Mouse (Mus musculus): Measurements from ENCODE around the gene Ckap4. TPM values are rescaled to one million over a fixed set of nuclear protein-coding genes. Genes with fewer than 3 reads are reported as not detected.

The Ckap4 gene
- polyA plus RNA-seq, 1 experiment from 2014 or later: 59.2 TPM

DNA sequence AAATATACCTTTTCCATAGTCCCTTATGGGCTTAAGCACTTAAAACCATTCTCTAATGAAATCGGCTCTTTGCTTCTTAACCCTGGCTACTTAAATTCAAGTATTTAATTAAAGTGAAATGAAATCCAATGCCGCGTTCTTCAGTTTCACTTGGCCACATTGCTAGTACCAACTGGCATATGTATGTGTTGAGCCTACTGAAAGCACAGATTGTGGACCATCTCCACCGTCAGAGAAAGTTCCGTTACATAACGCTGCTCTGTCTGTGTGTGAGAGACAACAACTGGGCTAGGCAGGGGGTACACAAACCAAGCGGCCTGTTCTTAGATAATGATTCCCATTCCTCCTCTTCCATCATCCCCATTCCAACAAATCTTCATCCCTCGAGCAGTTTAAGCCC, 30.6 kb upstream of the Ckap4 start:
- WGBS: 88% methylated on average over 8 of the region's 8 CpGs
- no peak for ATAC-seq (ENCODE audit: low FRiP score, low TSS enrichment)
- 0 out of 2 replicates have a peak, but pooled peaks cover 4% of the 10 kb centered on the region for H3K4me1 ChIP-seq (replicated peaks; ENCODE audit: control insufficient read depth, insufficient read depth)

DNA sequence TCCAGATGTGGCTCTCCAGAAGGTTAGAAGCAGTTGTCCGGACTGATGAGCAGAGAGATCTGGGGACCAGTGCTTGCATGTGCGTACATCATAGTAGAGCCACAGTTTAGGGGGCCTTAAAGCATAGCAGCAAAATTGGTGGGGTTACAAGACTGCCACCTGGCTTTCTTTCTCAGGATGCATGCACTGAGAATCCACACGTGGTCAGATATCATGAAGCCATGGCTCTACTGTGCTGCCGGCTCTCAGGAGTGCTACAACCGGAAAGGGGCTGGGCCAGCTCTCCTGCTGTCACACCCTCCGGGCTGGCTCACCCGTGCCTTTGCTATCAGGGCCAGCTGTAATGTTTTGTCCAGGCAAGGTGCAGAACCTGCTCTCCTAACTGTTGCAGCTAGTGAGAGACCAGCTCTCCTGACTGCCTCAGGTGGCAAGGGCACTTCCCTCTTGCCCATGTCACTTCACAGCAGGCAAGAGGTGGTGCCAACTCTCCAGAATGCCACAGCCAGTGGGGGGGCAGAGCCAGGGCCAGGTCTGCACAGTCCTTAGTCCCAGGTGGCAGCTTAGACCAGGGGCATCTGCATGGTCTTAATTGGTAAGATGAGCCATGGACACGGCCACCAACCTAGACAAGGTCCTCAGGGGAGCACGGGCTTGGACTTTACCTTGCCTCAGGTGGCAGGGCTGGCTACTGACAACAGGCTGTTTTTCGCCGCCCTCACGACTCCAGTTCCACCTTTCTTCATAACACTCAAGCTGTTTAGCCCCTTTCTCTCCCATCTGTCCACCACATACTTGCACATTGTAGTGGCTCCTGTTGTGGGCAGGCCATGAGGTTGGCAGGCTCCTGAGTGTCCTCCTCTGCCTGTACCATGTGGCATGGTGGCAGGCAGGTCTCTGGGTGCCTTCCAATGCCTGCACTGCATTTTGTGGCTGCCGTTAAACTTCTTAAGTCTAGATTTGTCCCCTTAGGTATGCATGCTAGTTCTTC, 29.0 kb upstream of the Ckap4 start:
- WGBS: 55% methylated on average over 13 of the region's 13 CpGs
- DNase-seq (ENCODE audit: low spot score) (peak; percentile 83), ATAC-seq (ENCODE audit: low FRiP score, low TSS enrichment) (peak; percentile 96)
- no peaks in the 10 kb centered on the region for H3K36me3 ChIP-seq (ENCODE audit: control insufficient read depth, insufficient read depth, low read length)
- 0 out of 2 replicates have a peak, but pooled peaks cover 3% of the 10 kb centered on the region for H3K9me3 ChIP-seq (ENCODE audit: control insufficient read depth, low read length)
- H3K27ac ChIP-seq (replicated peaks): no peak overlapping the region
- TF ChIP-seq CTCF (IDR thresholded peaks at IDR 0.05; ENCODE audit: low read depth) (peak; percentile 59), EP300 (optimal IDR thresholded peaks at IDR 0.05) (no peak)
- H3K9ac ChIP-seq (ENCODE audit: low read length): no peak overlapping the region
- no peak overlapping the region for H3K4me2 ChIP-seq (replicated peaks; ENCODE audit: low read depth)
- no peak overlapping the region for H3K4me3 ChIP-seq (ENCODE audit: low read depth, low read length)
- H3K4me1 ChIP-seq (replicated peaks; ENCODE audit: control insufficient read depth, insufficient read depth): 0 out of 2 replicates have a peak, but pooled peaks cover 4% of the 10 kb centered on the region
- no peaks in the 10 kb centered on the region for H3K27me3 ChIP-seq (ENCODE audit: control insufficient read depth, insufficient read depth, low read length)

More for the DNA sequence above, 30.6 kb upstream of the Ckap4 start:
- Histone ChIP-seq H3K4me2 (replicated peaks; ENCODE audit: low read depth) (no peak overlapping the region), H3K27me3 (ENCODE audit: control insufficient read depth, insufficient read depth, low read length) (no peaks in the 10 kb centered on the region), H3K9me3 (ENCODE audit: control insufficient read depth, low read length) (no peaks in the 10 kb centered on the region), H3K4me3 (ENCODE audit: low read depth, low read length) (no peak overlapping the region), H3K9ac (ENCODE audit: low read length) (no peak overlapping the region), H3K27ac (replicated peaks) (no peak overlapping the region), H3K36me3 (ENCODE audit: control insufficient read depth, insufficient read depth, low read length) (no peaks in the 10 kb centered on the region)
- no peak for TF ChIP-seq CTCF (IDR thresholded peaks at IDR 0.05; ENCODE audit: low read depth)
- no peak for TF ChIP-seq EP300 (optimal IDR thresholded peaks at IDR 0.05)
- no peak for DNase-seq (ENCODE audit: low spot score)

DNA sequence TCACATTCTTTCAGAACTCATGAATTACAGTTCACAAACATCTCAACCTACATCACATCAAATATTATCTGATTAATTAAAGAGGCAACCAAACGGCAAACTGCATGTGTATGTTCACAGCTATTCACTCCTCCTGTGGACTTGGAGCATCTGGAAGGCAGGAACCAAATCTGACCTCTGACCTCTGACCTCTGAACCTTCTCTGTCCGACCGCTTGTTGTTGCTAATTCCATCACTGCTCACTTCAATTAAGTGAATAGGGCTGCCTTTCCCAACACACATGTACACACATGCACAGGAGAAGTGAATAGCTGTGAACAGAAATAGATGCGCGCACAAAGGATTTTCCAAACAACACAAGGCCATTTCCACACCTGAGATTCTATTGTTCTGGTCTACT, 28.3 kb upstream of the Ckap4 start:
- H3K27ac ChIP-seq (replicated peaks): no peak overlapping the region
- H3K4me1 ChIP-seq (replicated peaks; ENCODE audit: control insufficient read depth, insufficient read depth): 0 out of 2 replicates have a peak, but pooled peaks cover 4% of the 10 kb centered on the region
- no peak overlapping the region for H3K4me3 ChIP-seq (ENCODE audit: low read depth, low read length)
- H3K36me3 ChIP-seq (ENCODE audit: control insufficient read depth, insufficient read depth, low read length): no peaks in the 10 kb centered on the region
- 0 out of 2 replicates have a peak, but pooled peaks cover 3% of the 10 kb centered on the region for H3K9me3 ChIP-seq (ENCODE audit: control insufficient read depth, low read length)
- no peak overlapping the region for H3K9ac ChIP-seq (ENCODE audit: low read length)
- no peak for ATAC-seq (ENCODE audit: low FRiP score, low TSS enrichment)
- no peak overlapping the region for H3K4me2 ChIP-seq (replicated peaks; ENCODE audit: low read depth)
- 67% methylated on average over 5 of the region's 5 CpGs for WGBS
- H3K27me3 ChIP-seq (ENCODE audit: control insufficient read depth, insufficient read depth, low read length): no peaks in the 10 kb centered on the region
- no peak for DNase-seq (ENCODE audit: low spot score)
- no peak for TF ChIP-seq CTCF (IDR thresholded peaks at IDR 0.05; ENCODE audit: low read depth)
- no peak for TF ChIP-seq EP300 (optimal IDR thresholded peaks at IDR 0.05)

DNA sequence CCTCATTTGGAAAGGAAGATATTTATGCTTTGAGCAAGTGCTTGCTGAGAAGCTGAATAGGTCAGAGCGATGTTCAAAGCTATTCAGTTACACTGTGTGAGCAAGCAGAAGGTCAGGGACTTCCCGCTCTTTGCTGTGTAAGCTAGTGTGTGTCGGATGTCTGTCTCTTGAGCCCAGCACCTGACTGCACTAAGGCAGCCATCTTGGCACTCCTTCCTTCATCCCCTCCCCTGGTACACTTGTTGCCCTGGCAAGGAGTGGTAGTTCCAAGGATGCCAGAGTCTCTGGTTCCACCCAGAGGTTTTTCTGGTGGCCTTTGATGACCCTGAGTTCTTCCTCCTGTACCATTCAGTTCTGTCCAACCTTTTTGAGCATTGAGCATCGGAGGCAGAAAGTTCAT, 26.1 kb upstream of the Ckap4 start:
- DNase-seq (ENCODE audit: low spot score) (no peak), ATAC-seq (ENCODE audit: low FRiP score, low TSS enrichment) (no peak)
- TF ChIP-seq CTCF (IDR thresholded peaks at IDR 0.05; ENCODE audit: low read depth) (no peak), EP300 (optimal IDR thresholded peaks at IDR 0.05) (no peak)
- no peak overlapping the region for H3K9ac ChIP-seq (ENCODE audit: low read length)
- no peaks in the 10 kb centered on the region for H3K27me3 ChIP-seq (ENCODE audit: control insufficient read depth, insufficient read depth, low read length)
- no peak overlapping the region for H3K4me2 ChIP-seq (replicated peaks; ENCODE audit: low read depth)
- H3K36me3 ChIP-seq (ENCODE audit: control insufficient read depth, insufficient read depth, low read length): no peaks in the 10 kb centered on the region
- 0 out of 2 replicates have a peak, but pooled peaks cover 3% of the 10 kb centered on the region for H3K9me3 ChIP-seq (ENCODE audit: control insufficient read depth, low read length)
- no peak overlapping the region for H3K4me3 ChIP-seq (ENCODE audit: low read depth, low read length)
- H3K27ac ChIP-seq (replicated peaks): no peak overlapping the region
- H3K4me1 ChIP-seq (replicated peaks; ENCODE audit: control insufficient read depth, insufficient read depth): 0 out of 2 replicates have a peak, but pooled peaks cover 4% of the 10 kb centered on the region
- WGBS: 88% methylated on average over 4 of the region's 4 CpGs

DNA sequence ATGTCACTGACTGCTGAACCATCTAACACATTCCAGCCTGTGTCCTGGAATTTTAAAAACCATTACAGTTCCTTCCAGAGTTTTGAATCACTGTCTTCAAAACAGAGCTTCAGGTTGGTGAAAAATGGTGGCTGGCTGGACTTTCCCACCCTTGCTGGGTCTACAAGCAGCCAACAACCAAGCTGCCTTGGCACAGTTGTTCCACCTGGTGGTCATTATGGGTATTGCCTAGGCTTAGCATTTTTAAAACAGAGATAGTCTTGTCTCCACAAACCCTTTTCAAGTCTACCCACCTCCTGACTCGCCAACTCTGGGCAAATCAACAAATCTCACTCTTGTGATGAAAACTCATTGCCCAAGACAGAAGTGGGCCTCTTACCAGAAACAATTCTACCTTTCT, 24.6 kb upstream of the Ckap4 start:
- Histone ChIP-seq H3K4me1 (replicated peaks; ENCODE audit: control insufficient read depth, insufficient read depth) (0 out of 2 replicates have a peak, but pooled peaks cover 4% of the 10 kb centered on the region), H3K4me2 (replicated peaks; ENCODE audit: low read depth) (no peak overlapping the region), H3K4me3 (ENCODE audit: low read depth, low read length) (no peak overlapping the region), H3K27me3 (ENCODE audit: control insufficient read depth, insufficient read depth, low read length) (no peaks in the 10 kb centered on the region), H3K9me3 (ENCODE audit: control insufficient read depth, low read length) (0 out of 2 replicates have a peak, but pooled peaks cover 3% of the 10 kb centered on the region), H3K9ac (ENCODE audit: low read length) (no peak overlapping the region), H3K27ac (replicated peaks) (no peak overlapping the region), H3K36me3 (ENCODE audit: control insufficient read depth, insufficient read depth, low read length) (no peaks in the 10 kb centered on the region)
- TF ChIP-seq EP300 (optimal IDR thresholded peaks at IDR 0.05): no peak
- TF ChIP-seq CTCF (IDR thresholded peaks at IDR 0.05; ENCODE audit: low read depth): peak; percentile 64
- ATAC-seq (ENCODE audit: low FRiP score, low TSS enrichment) (no peak), DNase-seq (ENCODE audit: low spot score) (no peak)
- WGBS: 93% methylated on average over 1 of the region's 1 CpGs

DNA sequence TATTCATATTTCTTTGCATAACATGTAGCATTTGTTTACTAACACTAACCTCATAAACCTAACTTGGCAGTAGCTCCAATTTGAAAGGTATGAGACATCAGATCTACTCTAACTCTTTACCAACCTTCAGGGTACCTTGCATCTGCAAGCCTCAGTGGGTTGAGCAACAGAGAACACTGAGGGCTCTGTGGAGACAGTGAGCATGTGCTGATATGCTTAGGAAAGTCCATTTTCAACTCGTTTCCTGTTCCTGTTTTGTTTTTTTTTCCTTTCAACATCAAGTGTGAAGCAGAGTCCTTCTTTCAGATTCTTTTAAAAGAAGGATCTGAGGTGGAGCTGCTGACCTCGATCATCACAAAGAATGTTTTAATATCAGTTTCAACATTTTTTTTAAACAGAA, 22.3 kb upstream of the Ckap4 start:
- no peak for ATAC-seq (ENCODE audit: low FRiP score, low TSS enrichment)
- H3K36me3 ChIP-seq (ENCODE audit: control insufficient read depth, insufficient read depth, low read length): no peaks in the 10 kb centered on the region
- H3K27me3 ChIP-seq (ENCODE audit: control insufficient read depth, insufficient read depth, low read length): no peaks in the 10 kb centered on the region
- no peak overlapping the region for H3K9ac ChIP-seq (ENCODE audit: low read length)
- H3K4me1 ChIP-seq (replicated peaks; ENCODE audit: control insufficient read depth, insufficient read depth): no peaks in the 10 kb centered on the region
- H3K9me3 ChIP-seq (ENCODE audit: control insufficient read depth, low read length): 0 out of 2 replicates have a peak, but pooled peaks cover 3% of the 10 kb centered on the region
- DNase-seq (ENCODE audit: low spot score): no peak
- TF ChIP-seq EP300 (optimal IDR thresholded peaks at IDR 0.05) (no peak), CTCF (IDR thresholded peaks at IDR 0.05; ENCODE audit: low read depth) (no peak)
- no peak overlapping the region for H3K27ac ChIP-seq (replicated peaks)
- H3K4me3 ChIP-seq (ENCODE audit: low read depth, low read length): no peak overlapping the region
- no peak overlapping the region for H3K4me2 ChIP-seq (replicated peaks; ENCODE audit: low read depth)
- 54% methylated on average over 2 of the region's 2 CpGs for WGBS
